Mouse (Mus musculus) embryonic fibroblast, embryonic 13.5 days (primary cell): ENCODE measurements around the gene Sbno1.

ENCODE experiments used
- CTCF ChIP-seq: IDR thresholded peaks from 2 replicates; pipeline ENCODE4 v1.5.1; 2011; ENCODE audit warnings: mild to moderate bottlenecking, control low read depth, low read length, moderate library complexity, borderline replicate concordance; ENCODE audit not compliant: insufficient read depth
- POLR2A ChIP-seq: IDR thresholded peaks from 2 replicates; pipeline ENCODE4 v1.6.1; 2011; ENCODE audit warnings: low read depth, mild to moderate bottlenecking, control low read depth, low read length, moderate library complexity

DNA sequence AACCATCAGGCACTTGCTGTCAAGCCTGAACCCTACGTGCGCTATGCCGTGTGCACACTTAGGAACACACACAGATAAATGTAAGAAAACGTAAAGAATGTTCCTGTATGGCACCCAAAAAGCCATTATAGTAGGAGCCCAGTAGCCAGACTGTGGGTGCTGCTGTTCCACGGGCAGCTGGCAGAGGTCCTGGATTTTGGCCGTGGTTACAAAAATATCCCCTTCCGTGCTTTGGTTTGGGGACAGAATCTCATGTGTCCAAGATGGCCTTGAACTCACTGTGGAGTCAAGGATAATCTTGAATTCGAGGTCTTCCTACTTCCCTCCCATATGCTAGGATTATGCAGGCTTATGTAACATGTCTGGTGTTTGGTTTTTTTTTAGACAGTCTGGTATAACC is 82.9 kb downstream of the Sbno1 start:
- TF ChIP-seq POLR2A (no peak), CTCF (no peak)
